Mouse (Mus musculus): ENCODE data around the gene Ano10.

The Ano10 gene

DNA sequence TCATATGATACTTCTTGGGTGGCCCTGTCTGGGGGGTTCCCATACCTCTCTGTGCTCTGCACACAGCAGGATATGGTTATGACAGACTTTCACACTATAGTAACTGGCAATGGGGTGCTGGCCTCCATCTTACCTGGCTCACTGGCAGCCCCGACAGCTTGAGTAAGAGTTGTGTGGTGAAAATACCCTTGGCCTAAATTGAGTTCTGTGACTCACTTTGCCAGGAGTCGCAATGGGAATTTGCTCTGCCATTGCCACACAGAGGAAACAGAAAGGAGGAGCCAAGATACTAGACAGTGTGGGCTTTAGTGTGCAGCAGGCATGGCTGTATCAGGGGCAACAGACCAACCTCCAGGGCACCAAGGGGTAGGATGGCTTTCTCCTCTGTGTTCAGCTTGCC lies 4.0 kb downstream of the Ano10 start:
- DNase-seq (ENCODE audit: low read depth, low spot score), result no peak

GRCm38 (mm10) chr9:122288416-122288815 lies 5.8 kb downstream of the Ano10 start:
- DNase-seq (ENCODE audit: low read depth, low spot score), result no peak

GRCm38 (mm10) chr9:122287526-122287925 lies 6.7 kb downstream of the Ano10 start:
- no peak for DNase-seq (ENCODE audit: low read depth, low spot score)

GRCm38 (mm10) chr9:122285833-122286310 lies 8.4 kb downstream of the Ano10 start:
- no peak for DNase-seq (ENCODE audit: low read depth, low spot score)

GRCm38 (mm10) chr9:122285146-122285832 lies 8.9 kb downstream of the Ano10 start:
- no peak for DNase-seq (ENCODE audit: low read depth, low spot score)

DNA sequence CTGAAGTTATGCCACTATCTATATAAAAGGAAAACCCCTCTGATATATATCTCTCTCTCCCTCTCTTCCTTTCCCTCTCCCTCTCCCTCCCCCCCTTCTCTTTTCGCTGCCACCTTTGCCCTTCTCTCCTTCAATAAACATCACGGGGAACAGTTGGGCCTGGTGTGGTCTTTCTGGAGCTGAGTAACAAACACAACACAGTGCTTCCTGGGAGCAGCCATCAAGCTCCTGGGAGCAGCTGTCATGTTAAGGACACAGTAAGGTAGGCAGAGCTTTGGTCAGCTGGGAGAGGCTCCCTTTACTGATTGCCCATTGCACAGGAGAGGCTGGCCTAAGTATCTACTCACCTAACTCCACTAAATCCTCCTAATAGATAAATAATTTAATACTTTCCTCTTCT lies 9.5 kb downstream of the Ano10 start:
- DNase-seq (ENCODE audit: low read depth, low spot score), result no peak

DNA sequence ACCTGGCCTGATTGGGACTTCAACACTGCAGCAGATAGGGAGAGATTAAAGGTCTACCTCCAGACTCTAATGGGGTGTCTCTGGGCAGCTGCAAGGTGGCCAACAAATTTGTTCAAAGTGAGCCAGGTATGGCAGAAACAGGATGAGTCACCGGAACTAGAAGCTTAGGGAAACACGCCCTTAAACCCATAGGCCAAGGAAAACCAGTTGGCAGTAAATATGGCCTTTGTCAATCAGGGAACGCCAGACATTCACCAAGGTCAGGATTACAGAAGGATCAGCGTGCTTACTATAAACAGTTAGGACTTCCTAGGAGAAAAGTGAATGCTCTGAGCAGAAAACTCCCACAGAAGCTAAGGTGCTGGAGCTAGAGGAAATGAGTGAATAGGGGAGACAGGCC lies 13.2 kb downstream of the Ano10 start:
- DNase-seq (ENCODE audit: low read depth, low spot score), result no peak

DNA sequence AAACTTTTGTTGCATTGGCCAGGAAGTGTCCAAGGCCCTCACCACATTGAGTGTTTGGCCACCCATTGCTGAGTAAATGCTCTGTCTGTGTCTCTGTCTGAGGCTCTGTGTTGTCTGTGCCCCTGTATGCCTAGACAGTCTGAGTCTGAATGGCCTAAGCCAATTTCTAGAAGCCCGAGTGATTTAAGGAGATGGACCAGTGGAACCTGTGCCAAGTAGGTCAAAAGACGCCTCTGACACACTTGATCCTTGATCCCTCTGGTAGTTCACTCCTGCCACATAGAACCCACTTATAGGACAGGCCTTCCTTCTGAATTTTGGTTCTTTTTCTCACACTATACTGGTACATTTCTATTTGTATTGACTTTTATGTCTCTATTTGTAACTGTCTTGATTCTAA lies 17.6 kb downstream of the Ano10 start:
- DNase-seq (ENCODE audit: low read depth, low spot score), result no peak

DNA sequence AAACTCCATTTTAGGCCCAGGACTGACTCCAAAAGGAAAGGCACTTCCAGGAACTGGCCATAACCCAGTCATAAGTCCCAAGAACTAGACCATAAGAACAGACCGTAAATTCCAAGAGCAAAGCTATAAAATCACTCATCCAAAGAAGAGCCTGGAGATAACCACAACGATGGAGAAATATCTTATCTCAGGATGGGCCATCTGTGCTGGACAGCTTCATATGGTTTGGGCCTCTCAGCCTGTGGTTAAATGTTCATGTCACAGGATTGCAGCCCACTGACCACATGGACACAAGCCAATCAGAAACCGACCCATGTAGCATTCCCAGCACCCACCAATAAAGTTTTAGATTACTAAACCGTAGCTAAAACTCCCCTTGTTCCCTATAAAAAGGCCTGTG lies 18.1 kb downstream of the Ano10 start:
- no peak for DNase-seq (ENCODE audit: low read depth, low spot score)

DNA sequence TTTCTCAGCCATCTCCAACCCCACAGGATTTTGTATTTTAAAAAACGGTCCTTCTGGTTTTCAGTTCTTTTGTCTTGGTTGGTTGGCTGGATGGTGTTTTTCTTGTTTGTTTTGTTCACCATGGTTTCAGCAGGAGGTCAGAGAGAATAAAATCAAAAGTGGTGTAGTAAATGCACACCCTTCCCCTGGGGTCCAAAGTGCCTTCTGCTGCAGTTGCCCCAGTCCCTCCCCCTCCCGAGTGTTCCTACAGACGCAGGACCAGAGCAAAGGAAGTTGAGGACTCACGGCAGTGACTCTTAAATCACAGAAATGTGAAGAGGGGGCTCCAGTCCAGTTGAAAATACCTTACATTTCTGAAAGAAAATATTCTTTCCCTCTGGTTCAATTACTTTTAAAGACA lies 19.9 kb downstream of the Ano10 start:
- DNase-seq (ENCODE audit: low read depth, low spot score), result no peak

GRCm38 (mm10) chr9:122273879-122274278 lies 20.3 kb downstream of the Ano10 start:
- DNase-seq (ENCODE audit: low read depth, low spot score), result no peak

DNA sequence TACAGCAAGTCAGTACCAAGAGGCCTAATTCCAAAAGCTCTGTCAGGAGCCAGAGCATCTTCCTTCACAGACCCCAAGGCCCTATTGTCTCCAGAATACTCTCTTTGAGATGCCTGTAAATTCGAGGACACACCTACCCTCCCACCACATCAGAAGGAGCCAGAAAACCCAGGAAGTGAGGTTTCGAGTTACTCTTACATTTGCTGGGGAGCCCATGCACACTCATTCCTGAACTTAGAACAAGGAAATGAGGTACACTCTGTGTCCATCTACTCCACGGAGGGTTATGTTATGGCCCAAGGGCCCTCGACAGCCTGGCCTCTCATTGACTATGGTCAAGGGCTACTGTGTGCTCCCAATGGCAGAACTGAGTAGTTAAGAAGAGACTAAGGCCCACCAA lies 22.4 kb downstream of the Ano10 start:
- no peak for DNase-seq (ENCODE audit: low read depth, low spot score)

GRCm38 (mm10) chr9:122271318-122271717 lies 22.9 kb downstream of the Ano10 start:
- DNase-seq (ENCODE audit: low read depth, low spot score), result no peak

GRCm38 (mm10) chr9:122270913-122271312 lies 23.3 kb downstream of the Ano10 start:
- peak; percentile 18 for DNase-seq (ENCODE audit: low read depth, low spot score)

- DNase-seq (ENCODE audit: low read depth, low spot score), result no peak
These were observed 24.8 kb downstream of the Ano10 start for GRCm38 (mm10) chr9:122269256-122270041.

GRCm38 (mm10) chr9:122265526-122266210 lies 28.6 kb downstream of the Ano10 start:
- peak; percentile 77 for DNase-seq (ENCODE audit: low read depth, low spot score)

DNA sequence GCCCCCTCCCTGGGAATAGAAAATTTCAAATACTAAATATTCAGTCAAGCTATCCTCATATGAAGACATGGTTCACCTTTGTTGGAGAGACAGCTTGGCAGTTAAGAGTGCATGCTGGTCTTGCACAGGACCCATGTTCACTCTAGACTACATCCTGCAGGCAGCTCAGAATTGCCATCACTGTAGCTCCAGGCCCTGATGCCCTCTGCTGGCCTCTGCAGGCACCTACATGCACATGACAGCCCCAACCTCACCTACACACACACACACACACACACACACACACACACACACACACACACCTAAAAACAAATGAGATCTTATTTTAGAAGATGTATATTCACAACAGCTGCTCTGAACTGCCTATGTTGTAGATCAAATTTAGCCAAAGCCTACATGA lies 31.1 kb downstream of the Ano10 start:
- DNase-seq (ENCODE audit: low read depth, low spot score), result no peak

GRCm38 (mm10) chr9:122254386-122254785 lies 39.8 kb downstream of the Ano10 start:
- no peak for DNase-seq (ENCODE audit: low read depth, low spot score)

DNA sequence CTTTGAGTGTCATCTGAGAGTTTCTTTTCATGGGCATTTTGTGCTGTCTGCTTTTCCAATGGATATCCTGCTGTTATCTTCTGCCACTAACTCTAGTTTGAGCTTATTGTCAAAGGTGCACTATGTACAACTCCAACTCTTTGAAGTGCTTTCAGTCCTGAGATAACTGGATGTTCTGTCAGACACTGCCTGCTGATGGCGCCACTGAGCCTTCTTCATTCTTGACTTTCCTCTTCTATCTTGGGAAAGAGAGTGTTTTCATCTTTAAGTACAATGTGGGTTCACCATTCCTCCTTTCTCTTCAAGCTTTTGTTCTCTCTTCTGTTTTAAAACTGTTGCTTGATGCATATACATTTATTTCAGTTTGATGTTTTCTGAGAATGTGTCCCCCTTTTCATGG lies 42.1 kb downstream of the Ano10 start:
- DNase-seq (ENCODE audit: low read depth, low spot score), result no peak

GRCm38 (mm10) chr9:122248168-122248567 lies 46.1 kb downstream of the Ano10 start:
- DNase-seq (ENCODE audit: low read depth, low spot score), result peak; percentile 35

DNA sequence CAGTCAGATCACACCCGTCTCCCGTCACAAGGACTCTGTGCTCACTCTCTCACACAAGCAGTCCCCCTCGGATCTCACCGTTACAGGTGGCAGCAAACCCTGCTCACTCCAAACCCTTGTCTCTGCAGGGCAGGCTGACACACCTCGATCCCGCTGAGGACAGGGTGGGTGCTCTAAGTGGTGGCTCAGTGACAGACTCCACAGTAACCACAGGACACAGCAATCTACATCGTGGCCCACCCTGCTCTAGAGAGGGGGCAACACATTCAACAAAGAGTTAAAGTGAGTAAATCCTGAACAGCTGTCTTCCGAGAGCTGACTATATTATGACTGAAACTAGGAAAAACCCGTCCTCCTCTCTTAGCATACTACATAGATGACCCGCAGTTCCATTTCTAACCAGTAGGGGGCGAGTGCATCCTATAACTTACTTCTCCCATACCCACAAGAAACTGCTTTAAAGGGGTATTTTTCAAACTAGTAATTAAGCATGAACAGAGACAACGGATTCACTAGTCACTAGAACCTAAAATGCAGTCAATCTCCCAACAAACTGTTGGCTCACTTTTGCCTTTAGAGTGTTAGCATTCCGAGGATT lies 46.7 kb downstream of the Ano10 start:
- peak; percentile 62 for DNase-seq (ENCODE audit: low read depth, low spot score)

DNA sequence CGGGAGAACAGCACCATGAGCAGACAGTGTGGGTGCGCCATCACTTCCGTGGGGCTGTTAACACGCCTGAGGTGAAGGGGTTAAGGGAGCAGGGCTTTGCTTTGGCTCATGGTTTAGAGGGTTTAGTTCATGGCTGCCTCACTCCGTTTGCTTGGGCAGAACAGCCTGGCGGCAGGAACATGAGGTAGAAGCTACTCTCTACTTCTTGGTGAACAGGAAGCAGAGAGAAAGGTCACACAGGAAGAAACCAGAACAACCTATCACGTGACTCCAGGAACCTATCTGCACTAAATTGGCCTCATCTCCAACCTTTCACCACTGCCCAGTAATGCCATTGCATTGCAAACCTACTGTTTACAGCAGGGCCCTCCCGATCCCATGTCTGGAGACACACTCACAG lies 48.3 kb downstream of the Ano10 start:
- DNase-seq (ENCODE audit: low read depth, low spot score), result no peak
